ENCODE assay signal across 20 mouse cellular contexts in genomic region chr9:50948097-50948823, GRCm38 (mm10).
A peak's percentile ranks its signal among the peaks of the same experiment; 100 is the strongest.
DNase-seq lines count a peak whose midpoint lies in the region; ATAC-seq and TF ChIP-seq lines count a peak whose summit lies in the region.
"Had no signal": no experiment of that assay in that cellular context is flagged by ENCODE, and none has a peak within 500 bp of the region (broad histone marks: within the 10 kb centered on the region; RNA-seq: fewer than 3 reads in every experiment).

No protein-coding gene starts in this region.

- H3K9me3 ChIP-seq in MEL (replicated peaks; ENCODE audit: insufficient read depth, low read length) = no peaks in the 10 kb centered on the region
- no peaks in the 10 kb centered on the region for H3K9me3 ChIP-seq in intestine, embryonic 15.5 days
- H3K9me3 ChIP-seq in midbrain, embryonic 10.5 days (replicated peaks) = no peaks in the 10 kb centered on the region
- H3K9me3 ChIP-seq: embryonic facial prominence, embryonic 12.5 days; forebrain, embryonic 15.5 days; heart, embryonic 12.5 days; hindbrain, embryonic 10.5 days had no signal

- no peaks in the 10 kb centered on the region for H3K27me3 ChIP-seq in liver, adult 2 months (ENCODE audit: control insufficient read depth, insufficient read depth, low read length)
- no peaks in the 10 kb centered on the region for H3K27me3 ChIP-seq in MEL (ENCODE audit: control insufficient read depth in 1 of 2, insufficient read depth in 2 of 2, low read length in 2 of 2)
- no peaks in the 10 kb centered on the region for H3K27me3 ChIP-seq in intestine, embryonic 15.5 days (replicated peaks)
- no peaks in the 10 kb centered on the region for H3K27me3 ChIP-seq in midbrain, embryonic 10.5 days (ENCODE audit: low read depth, poor library complexity, severe bottlenecking)
- H3K27me3 ChIP-seq: embryonic facial prominence, embryonic 12.5 days; forebrain, embryonic 15.5 days; heart, embryonic 12.5 days; Patski had no signal

- TF ChIP-seq EP300 in MEL (IDR thresholded peaks at IDR 0.05; ENCODE audit: low read depth in 1 of 2, low read length in 2 of 2) = no peak

- H3K4me2 ChIP-seq in intestine, embryonic 15.5 days (replicated peaks) = no peak overlapping the region; the same call in 1 of the 2 replicates
- H3K4me2 ChIP-seq: embryonic facial prominence, embryonic 12.5 days; forebrain, embryonic 15.5 days; heart, embryonic 12.5 days; hindbrain, embryonic 14.5 days had no signal

- H3K36me3 ChIP-seq in liver, adult 2 months (ENCODE audit: control insufficient read depth, insufficient read depth, low read length) = no peaks in the 10 kb centered on the region
- H3K36me3 ChIP-seq in MEL (ENCODE audit: control insufficient read depth in 1 of 2, insufficient read depth in 2 of 2, low read length in 2 of 2) = peaks cover 0 to 29% of the 10 kb centered on the region in 2 experiments; a peak in 2 of 4 replicates
- no peaks in the 10 kb centered on the region for H3K36me3 ChIP-seq in intestine, embryonic 15.5 days
- peaks cover 3% of the 10 kb centered on the region; the same call in 1 of the 2 replicates for H3K36me3 ChIP-seq in midbrain, embryonic 10.5 days
- H3K36me3 ChIP-seq: embryonic facial prominence, embryonic 12.5 days; forebrain, embryonic 15.5 days; hindbrain, embryonic 10.5 days had no signal

- ATAC-seq in intestine, embryonic 15.5 days = peak; percentile 92
- peak; percentile 57 for ATAC-seq in megakaryocyte, adult 5-6 weeks (ENCODE audit: poor library complexity, severe bottlenecking)
- ATAC-seq: activated CD4-positive, CD25-positive, alpha-beta regulatory T cell, adult 4 months; forebrain, embryonic 15.5 days; Patski had no signal

- no peak for TF ChIP-seq RAD21 in MEL (IDR thresholded peaks at IDR 0.05; ENCODE audit: low read depth, low read length)

- peak; percentile 30 for DNase-seq in liver, adult 2 months (ENCODE audit: extremely low read depth, low read depth, low spot score)
- no peak for DNase-seq in liver
- no peak for DNase-seq in MEL (ENCODE audit: low read depth, low spot score)
- no peak for DNase-seq in midbrain, embryonic 10.5 days (ENCODE audit: low spot score)
- no peak for DNase-seq in adrenal gland, adult 2 months
- DNase-seq: adrenal gland, adult 8-10 months; adrenal gland, postnatal 36 days; cerebellum, adult 11 months; cerebellum, adult 9-10 months; cerebellum, postnatal 25 days; gastrocnemius, postnatal 10 days had no signal

- H3K4me3 ChIP-seq in liver, adult 2 months (ENCODE audit: insufficient read depth, low read depth, low read length) = no peak overlapping the region
- H3K4me3 ChIP-seq in MEL (ENCODE audit: control insufficient read depth in 1 of 2, insufficient read depth in 1 of 2, low read depth in 2 of 2, low read length in 2 of 2) = no peak overlapping the region
- no peak overlapping the region for H3K4me3 ChIP-seq in intestine, embryonic 15.5 days (replicated peaks)
- H3K4me3 ChIP-seq in midbrain, embryonic 10.5 days = no peak overlapping the region
- H3K4me3 ChIP-seq: embryonic facial prominence, embryonic 12.5 days; forebrain, embryonic 15.5 days; heart, embryonic 12.5 days; hindbrain, embryonic 10.5 days had no signal

- H3K27ac ChIP-seq in liver, adult 2 months (replicated peaks; ENCODE audit: insufficient read depth, low read depth, low read length) = no peak overlapping the region
- H3K27ac ChIP-seq in MEL (ENCODE audit: control insufficient read depth, low read depth, low read length) = no peak overlapping the region
- no peak overlapping the region for H3K27ac ChIP-seq in intestine, embryonic 15.5 days
- no peak overlapping the region for H3K27ac ChIP-seq in midbrain, embryonic 10.5 days (replicated peaks)
- H3K27ac ChIP-seq: embryonic facial prominence, embryonic 12.5 days; forebrain, embryonic 15.5 days; hindbrain, embryonic 10.5 days; hindbrain, embryonic 14.5 days had no signal

- no peak for TF ChIP-seq CTCF in liver, adult 2 months (IDR thresholded peaks at IDR 0.05; ENCODE audit: low read depth, low read length)
- TF ChIP-seq CTCF in MEL (IDR thresholded peaks at IDR 0.05 in 2 of 3, conservative IDR thresholded peaks at IDR 0.05 in 1 of 3; ENCODE audit: control insufficient read depth in 1 of 3, insufficient read depth in 1 of 3, low read depth in 2 of 3, low read length in 3 of 3, poor library complexity in 1 of 3, severe bottlenecking in 1 of 3) = no peak

- no peak for TF ChIP-seq POLR2A in liver, adult 2 months (IDR thresholded peaks at IDR 0.05; ENCODE audit: extremely low read depth, insufficient read depth, low read length)
- TF ChIP-seq POLR2A in MEL (IDR thresholded peaks at IDR 0.05; ENCODE audit: control insufficient read depth in 1 of 2, insufficient read depth in 1 of 2, low read depth in 1 of 2, low read length in 2 of 2, poor library complexity in 1 of 2) = no peak

- WGBS in liver, adult 2 months = 91% methylated on average over 7 of the region's 7 CpGs
- WGBS in intestine, embryonic 15.5 days = 73% methylated on average over 7 of the region's 7 CpGs
- WGBS in midbrain, embryonic 10.5 days = 94% methylated on average over 7 of the region's 7 CpGs

- H3K4me1 ChIP-seq in liver, adult 2 months (ENCODE audit: control insufficient read depth, insufficient read depth, low read length) = no peaks in the 10 kb centered on the region
- peaks cover 18 to 34% of the 10 kb centered on the region in 2 experiments for H3K4me1 ChIP-seq in MEL (ENCODE audit: control insufficient read depth in 1 of 2, insufficient read depth in 2 of 2, low read length in 2 of 2)
- H3K4me1 ChIP-seq in intestine, embryonic 15.5 days (replicated peaks) = no peaks in the 10 kb centered on the region
- H3K4me1 ChIP-seq in midbrain, embryonic 10.5 days = no peaks in the 10 kb centered on the region
- H3K4me1 ChIP-seq: forebrain, embryonic 15.5 days; heart, embryonic 12.5 days; hindbrain, embryonic 10.5 days had no signal

- no peaks in the 10 kb centered on the region; the same call in 1 of the 2 replicates for H3K79me2 ChIP-seq in liver, adult 2 months (ENCODE audit: control insufficient read depth, insufficient read depth, low read length)
- peaks cover 5% of the 10 kb centered on the region; the same call in 1 of the 2 replicates for H3K79me2 ChIP-seq in MEL (ENCODE audit: control insufficient read depth, insufficient read depth, low read length, poor library complexity)

- H3K9ac ChIP-seq in liver, adult 2 months (ENCODE audit: low read depth, low read length) = no peak overlapping the region
- no peak overlapping the region for H3K9ac ChIP-seq in MEL (ENCODE audit: control insufficient read depth, low read depth, low read length, poor library complexity, severe bottlenecking)
- no peak overlapping the region for H3K9ac ChIP-seq in intestine, embryonic 15.5 days
- H3K9ac ChIP-seq: embryonic facial prominence, embryonic 12.5 days; forebrain, embryonic 15.5 days; heart, embryonic 12.5 days; hindbrain, embryonic 14.5 days had no signal

TF ChIP-seq in MEL, 35 proteins besides CTCF, POLR2A, EP300 and RAD21:
- 0 out of 2 replicates have a peak, but pooled peaks have one; percentile 10 for TF ChIP-seq ZNF384 (IDR thresholded peaks at IDR 0.05; ENCODE audit: low read depth, low read length)
- no peak for TF ChIP-seq MAFK (IDR thresholded peaks at IDR 0.05; ENCODE audit: borderline replicate concordance, low read depth, low read length)
